Mouse (Mus musculus) embryonic facial prominence, embryonic 14.5 days (tissue): ENCODE measurements around the gene Atad2b. TPM values are rescaled to one million over a fixed set of nuclear protein-coding genes. Genes with fewer than 3 reads are reported as not detected.

Source experiments
- ATAC-seq: fragments of 200-750 bp; cut with Nextera tagmentation; 2 replicates; pipeline ENCODE4 v1.8.0; 2017; ENCODE audit warnings: low read depth, moderate number of reproducible peaks, moderate TSS enrichment
- DNase-seq: peaks from one replicate; pipeline ENCODE4 v3.0.0-alpha.2; 2015; ENCODE audit warnings: low spot score
- H3K27ac ChIP-seq: fragments of 300-500 bp; sonication (generic); replicated peaks from 2 replicates; pipeline ENCODE4 v1.5.1; 2014; ENCODE audit warnings: low read depth, mild to moderate bottlenecking, low read length, moderate library complexity
- H3K27me3 ChIP-seq: fragments of 300-500 bp; sonication (generic); replicated peaks from 2 replicates; pipeline ENCODE4 v1.6.1; 2014; ENCODE audit warnings: low read length; ENCODE audit not compliant: control insufficient read depth, insufficient read depth
- H3K36me3 ChIP-seq: fragments of 300-500 bp; sonication (generic); 2 replicates; pipeline ENCODE4 v1.6.1; 2014; ENCODE audit warnings: low read length, mixed read lengths; ENCODE audit not compliant: control insufficient read depth, insufficient read depth
- H3K4me1 ChIP-seq: fragments of 300-500 bp; sonication (generic); 2 replicates; pipeline ENCODE4 v1.6.1; 2014; ENCODE audit warnings: antibody characterized with exemption, low read length; ENCODE audit not compliant: control insufficient read depth, insufficient read depth
- H3K4me2 ChIP-seq: fragments of 300-500 bp; sonication (generic); 2 replicates; pipeline ENCODE4 v1.6.1; 2014; ENCODE audit warnings: low read depth, mild to moderate bottlenecking, low read length, moderate library complexity, mixed read lengths
- H3K4me3 ChIP-seq: fragments of 300-500 bp; sonication (generic); 2 replicates; pipeline ENCODE4 v1.5.1; 2014; ENCODE audit warnings: low read depth, mild to moderate bottlenecking, low read length
- H3K9ac ChIP-seq: fragments of 300-500 bp; sonication (generic); 2 replicates; pipeline ENCODE4 v1.6.1; 2014; ENCODE audit warnings: low read depth, mild to moderate bottlenecking, low read length, moderate library complexity, mixed read lengths
- H3K9me3 ChIP-seq: fragments of 300-500 bp; sonication (generic); 2 replicates; pipeline ENCODE4 v1.6.1; 2016; ENCODE audit warnings: low read length; ENCODE audit not compliant: control insufficient read depth
- WGBS: fragments of 180-500 bp; shearing (Covaris S2); extraction: QIAGEN DNeasy Blood & Tissue Kit; methylation state at CpG from one replicate; pipeline ENCODE4 v1.1.7; 2014; 5-methylcytosine and 5-hydroxymethylcytosine counted together
- polyA plus RNA-seq: library from polyadenylated mRNA; unstranded; fragments of >200 nt; fragmentation: Nextera tagmentation; extraction: Ambion mirVana; gene quantifications from 2 replicates; pipeline ENCODE4 v1.2.1, GENCODE M21; 2014

The Atad2b gene
- polyA plus RNA-seq, 1 experiment from 2014 or later: 14.7 TPM

DNA sequence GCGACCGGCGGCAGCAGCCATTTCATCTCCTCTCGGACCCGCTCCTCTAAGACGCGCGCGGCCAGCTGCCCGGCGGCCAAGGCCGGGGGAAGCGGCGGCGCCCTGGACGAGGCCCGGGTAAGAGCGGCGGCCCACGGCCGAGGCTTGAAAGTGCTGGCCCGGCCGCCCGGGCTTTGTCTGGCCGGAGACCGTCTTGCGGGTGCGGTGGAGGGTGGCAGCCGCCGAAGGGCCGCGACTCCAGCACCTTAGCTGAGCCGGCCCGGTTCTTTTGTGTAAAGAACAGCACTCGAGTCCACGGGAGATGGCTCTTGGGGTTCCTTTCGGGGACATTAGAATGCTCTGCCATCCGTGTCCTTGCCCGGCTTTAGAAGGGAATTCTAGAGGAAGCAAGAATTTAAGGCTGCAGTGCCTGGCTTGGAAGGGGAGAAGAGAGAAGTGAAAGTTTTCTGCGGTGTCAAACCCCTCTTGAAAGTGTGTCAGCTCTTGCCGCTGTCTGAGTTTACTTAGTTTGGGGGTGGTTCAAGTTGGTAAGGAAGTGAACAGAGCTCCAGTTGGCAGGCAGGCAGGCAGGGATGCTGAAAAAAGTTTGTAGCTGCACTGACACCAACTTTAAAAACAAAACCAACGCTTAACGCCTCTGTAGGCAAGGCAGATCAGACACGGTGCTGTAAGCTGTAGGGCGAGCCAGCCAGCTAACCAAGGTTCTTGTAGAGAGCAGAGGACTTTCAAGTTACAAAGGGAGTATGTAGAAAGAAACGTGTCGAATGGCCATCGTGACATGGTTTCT lies 845 bp downstream of the Atad2b start:
- ATAC-seq (peak; percentile 44), DNase-seq (peak; percentile 72)
- peak overlapping the region; percentile 97 for H3K4me3 ChIP-seq
- H3K27me3 ChIP-seq: no peaks in the 10 kb centered on the region
- peak overlapping the region; percentile 98 for H3K27ac ChIP-seq
- H3K4me2 ChIP-seq: peak overlapping the region; percentile 71
- no peaks in the 10 kb centered on the region for H3K36me3 ChIP-seq
- H3K9ac ChIP-seq: peak overlapping the region; percentile 99
- H3K4me1 ChIP-seq: peaks cover 11% of the 10 kb centered on the region
- no peaks in the 10 kb centered on the region for H3K9me3 ChIP-seq
- under 1% methylated on average over 33 of the region's 48 CpGs for WGBS

- Histone ChIP-seq H3K4me1 (no peaks in the 10 kb centered on the region), H3K9me3 (no peaks in the 10 kb centered on the region), H3K36me3 (no peaks in the 10 kb centered on the region), H3K4me2 (no peak overlapping the region), H3K27ac (no peak overlapping the region), H3K27me3 (no peaks in the 10 kb centered on the region), H3K4me3 (no peak overlapping the region), H3K9ac (no peak overlapping the region)
- ATAC-seq (no peak), DNase-seq (no peak)
- 80% methylated on average over 2 of the region's 2 CpGs for WGBS
Observed at GRCm38 (mm10) chr12:4928197-4928596, 11.0 kb downstream of the Atad2b start.

GRCm38 (mm10) chr12:4930820-4931548 lies 13.8 kb downstream of the Atad2b start:
- Histone ChIP-seq H3K4me2 (no peak overlapping the region), H3K9ac (no peak overlapping the region), H3K4me1 (no peaks in the 10 kb centered on the region), H3K9me3 (no peaks in the 10 kb centered on the region), H3K27me3 (no peaks in the 10 kb centered on the region), H3K36me3 (no peaks in the 10 kb centered on the region), H3K27ac (no peak overlapping the region), H3K4me3 (no peak overlapping the region)
- 93% methylated on average over 3 of the region's 3 CpGs for WGBS
- DNase-seq (no peak), ATAC-seq (no peak)

- H3K27me3 ChIP-seq: no peaks in the 10 kb centered on the region
- DNase-seq: no peak
- ATAC-seq: no peak
- H3K9me3 ChIP-seq: no peaks in the 10 kb centered on the region
- H3K27ac ChIP-seq: no peak overlapping the region
- no peak overlapping the region for H3K4me3 ChIP-seq
- no peaks in the 10 kb centered on the region for H3K4me1 ChIP-seq
- peaks cover 77% of the 10 kb centered on the region for H3K36me3 ChIP-seq
- no peak overlapping the region for H3K4me2 ChIP-seq
- WGBS: 100% methylated on average over 1 of the region's 1 CpGs
- no peak overlapping the region for H3K9ac ChIP-seq
Observed at GRCm38 (mm10) chr12:4952272-4952671, 35.1 kb downstream of the Atad2b start.

DNA sequence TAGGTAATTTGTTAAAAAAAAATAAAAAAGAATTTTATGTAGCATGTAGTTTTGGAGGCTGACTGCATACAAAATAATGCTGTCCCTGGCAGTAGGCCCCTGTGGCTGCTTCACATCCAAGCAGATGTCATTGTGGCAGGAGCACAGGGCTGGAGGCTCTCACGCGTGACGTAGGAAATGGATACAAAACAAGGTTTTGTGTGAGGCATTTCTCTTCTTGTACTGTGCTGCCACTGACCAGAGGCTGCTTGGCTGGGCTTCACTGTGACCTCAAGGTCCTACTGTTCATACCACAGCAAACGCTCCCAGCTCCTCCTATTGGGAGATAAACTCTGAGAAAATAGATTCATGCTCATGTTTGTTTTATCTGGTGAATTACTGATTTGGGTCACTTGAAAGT lies 36.0 kb downstream of the Atad2b start:
- ATAC-seq: no peak
- Histone ChIP-seq H3K9ac (no peak overlapping the region), H3K27ac (no peak overlapping the region), H3K4me3 (no peak overlapping the region), H3K4me1 (no peaks in the 10 kb centered on the region), H3K4me2 (no peak overlapping the region), H3K9me3 (no peaks in the 10 kb centered on the region), H3K27me3 (no peaks in the 10 kb centered on the region), H3K36me3 (peaks cover 75% of the 10 kb centered on the region)
- DNase-seq: no peak
- 93% methylated on average over 4 of the region's 4 CpGs for WGBS

GRCm38 (mm10) chr12:4972939-4973338 lies 55.8 kb downstream of the Atad2b start:
- H3K4me1 ChIP-seq: no peaks in the 10 kb centered on the region
- no peak overlapping the region for H3K4me2 ChIP-seq
- H3K9ac ChIP-seq: no peak overlapping the region
- 36% methylated on average over 1 of the region's 1 CpGs for WGBS
- no peak overlapping the region for H3K27ac ChIP-seq
- H3K36me3 ChIP-seq: peaks cover 43% of the 10 kb centered on the region
- no peak for ATAC-seq
- no peak overlapping the region for H3K4me3 ChIP-seq
- peak; percentile 81 for DNase-seq
- H3K27me3 ChIP-seq: no peaks in the 10 kb centered on the region
- no peaks in the 10 kb centered on the region for H3K9me3 ChIP-seq

DNA sequence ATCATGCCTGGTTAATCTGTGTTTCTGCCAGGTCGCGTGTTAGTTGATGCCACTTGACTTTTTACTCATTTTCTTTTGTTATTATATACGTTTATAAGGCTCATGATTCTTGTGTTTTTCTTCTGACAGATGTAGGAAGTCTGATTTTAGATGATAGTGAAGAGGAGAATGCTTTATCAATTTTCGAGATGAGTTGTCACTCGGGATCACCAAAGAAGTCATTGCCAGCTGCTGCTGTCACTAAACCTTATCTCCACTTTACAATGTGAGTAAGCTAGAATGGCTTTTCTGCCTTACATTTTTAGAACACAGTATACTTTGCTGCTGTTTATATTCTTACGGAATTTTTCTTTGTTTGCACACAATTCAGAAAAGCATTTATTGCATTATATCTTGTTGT lies 61.2 kb downstream of the Atad2b start:
- Histone ChIP-seq H3K27ac (no peak overlapping the region), H3K36me3 (peaks cover 60% of the 10 kb centered on the region), H3K4me3 (no peak overlapping the region), H3K4me1 (no peaks in the 10 kb centered on the region), H3K9ac (no peak overlapping the region), H3K27me3 (no peaks in the 10 kb centered on the region), H3K4me2 (no peak overlapping the region), H3K9me3 (no peaks in the 10 kb centered on the region)
- 89% methylated on average over 6 of the region's 6 CpGs for WGBS
- ATAC-seq (no peak), DNase-seq (no peak)

- Histone ChIP-seq H3K9me3 (no peaks in the 10 kb centered on the region), H3K4me1 (no peaks in the 10 kb centered on the region), H3K27me3 (no peaks in the 10 kb centered on the region), H3K27ac (no peak overlapping the region), H3K36me3 (0 out of 2 replicates have a peak, but pooled peaks cover under 1% of the 10 kb centered on the region), H3K9ac (no peak overlapping the region), H3K4me3 (no peak overlapping the region), H3K4me2 (no peak overlapping the region)
- no peak for DNase-seq
- ATAC-seq: no peak
Observed at GRCm38 (mm10) chr12:4996981-4997380, 79.8 kb downstream of the Atad2b start.
